Mouse (Mus musculus): ENCODE data around the gene Gm20696. TPM values are rescaled to one million over a fixed set of nuclear protein-coding genes. Genes with fewer than 3 reads are reported as not detected.

Gene Gm20696
- polyA plus RNA-seq, 1 experiment = not detected

GRCm38 (mm10) chr6:99600168-99600793 is 66.3 kb downstream of the Gm20696 start:
- Histone ChIP-seq H3K9me3 (no peaks in the 10 kb centered on the region), H3K36me3 (replicated peaks; ENCODE audit: low read length) (no peaks in the 10 kb centered on the region), H3K27me3 (replicated peaks) (peaks cover 2% of the 10 kb centered on the region), H3K4me1 (peaks cover 16% of the 10 kb centered on the region), H3K4me3 (replicated peaks) (peak overlapping the region; percentile 50)
- TF ChIP-seq FLI1 (IDR thresholded peaks at IDR 0.05; ENCODE audit: low read length) (no peak), GATA1 (IDR thresholded peaks at IDR 0.05; ENCODE audit: borderline replicate concordance, low read length) (no peak)

GRCm38 (mm10) chr6:99599651-99600050 is 66.9 kb downstream of the Gm20696 start:
- no peaks in the 10 kb centered on the region for H3K9me3 ChIP-seq
- peaks cover 2% of the 10 kb centered on the region for H3K27me3 ChIP-seq (replicated peaks)
- TF ChIP-seq FLI1 (IDR thresholded peaks at IDR 0.05; ENCODE audit: low read length) (no peak), GATA1 (IDR thresholded peaks at IDR 0.05; ENCODE audit: borderline replicate concordance, low read length) (no peak)
- no peak overlapping the region for H3K4me3 ChIP-seq (replicated peaks)
- no peaks in the 10 kb centered on the region for H3K36me3 ChIP-seq (replicated peaks; ENCODE audit: low read length)
- peaks cover 16% of the 10 kb centered on the region for H3K4me1 ChIP-seq

GRCm38 (mm10) chr6:99599229-99599628 is 67.4 kb downstream of the Gm20696 start:
- peaks cover 2% of the 10 kb centered on the region for H3K27me3 ChIP-seq (replicated peaks)
- peaks cover 16% of the 10 kb centered on the region for H3K4me1 ChIP-seq
- no peak for TF ChIP-seq GATA1 (IDR thresholded peaks at IDR 0.05; ENCODE audit: borderline replicate concordance, low read length)
- TF ChIP-seq FLI1 (IDR thresholded peaks at IDR 0.05; ENCODE audit: low read length) = no peak
- H3K9me3 ChIP-seq = no peaks in the 10 kb centered on the region
- no peak overlapping the region for H3K4me3 ChIP-seq (replicated peaks)
- no peaks in the 10 kb centered on the region for H3K36me3 ChIP-seq (replicated peaks; ENCODE audit: low read length)

- no peak for TF ChIP-seq GATA1 (IDR thresholded peaks at IDR 0.05; ENCODE audit: borderline replicate concordance, low read length)
- TF ChIP-seq FLI1 (IDR thresholded peaks at IDR 0.05; ENCODE audit: low read length) = no peak
- no peak overlapping the region for H3K4me3 ChIP-seq (replicated peaks)
- 0 out of 2 replicates have a peak, but pooled peaks cover 3% of the 10 kb centered on the region for H3K9me3 ChIP-seq
- peaks cover 4% of the 10 kb centered on the region; the same call in 1 of the 2 replicates for H3K4me1 ChIP-seq
- no peaks in the 10 kb centered on the region for H3K36me3 ChIP-seq (replicated peaks; ENCODE audit: low read length)
- H3K27me3 ChIP-seq (replicated peaks) = peaks cover 3% of the 10 kb centered on the region
Observed at GRCm38 (mm10) chr6:99577040-99577439, 89.6 kb downstream of the Gm20696 start.

GRCm38 (mm10) chr6:99575633-99576032 is 91.0 kb downstream of the Gm20696 start:
- Histone ChIP-seq H3K36me3 (replicated peaks; ENCODE audit: low read length) (no peaks in the 10 kb centered on the region), H3K27me3 (replicated peaks) (no peaks in the 10 kb centered on the region), H3K4me1 (peaks cover 4% of the 10 kb centered on the region; the same call in 1 of the 2 replicates), H3K9me3 (0 out of 2 replicates have a peak, but pooled peaks cover 3% of the 10 kb centered on the region), H3K4me3 (replicated peaks) (no peak overlapping the region)
- TF ChIP-seq FLI1 (IDR thresholded peaks at IDR 0.05; ENCODE audit: low read length) (no peak), GATA1 (IDR thresholded peaks at IDR 0.05; ENCODE audit: borderline replicate concordance, low read length) (no peak)

- 0 out of 2 replicates have a peak, but pooled peaks cover 3% of the 10 kb centered on the region for H3K9me3 ChIP-seq
- H3K36me3 ChIP-seq (replicated peaks; ENCODE audit: low read length) = no peaks in the 10 kb centered on the region
- H3K4me3 ChIP-seq (replicated peaks) = no peak overlapping the region
- TF ChIP-seq FLI1 (IDR thresholded peaks at IDR 0.05; ENCODE audit: low read length) = no peak
- TF ChIP-seq GATA1 (IDR thresholded peaks at IDR 0.05; ENCODE audit: borderline replicate concordance, low read length) = no peak
- H3K4me1 ChIP-seq = peaks cover 4% of the 10 kb centered on the region; the same call in 1 of the 2 replicates
- H3K27me3 ChIP-seq (replicated peaks) = peaks cover 2% of the 10 kb centered on the region
Observed at GRCm38 (mm10) chr6:99573343-99573742, 93.3 kb downstream of the Gm20696 start.

GRCm38 (mm10) chr6:99572071-99572470 is 94.5 kb downstream of the Gm20696 start:
- TF ChIP-seq GATA1 (IDR thresholded peaks at IDR 0.05; ENCODE audit: borderline replicate concordance, low read length) (no peak), FLI1 (IDR thresholded peaks at IDR 0.05; ENCODE audit: low read length) (no peak)
- no peak overlapping the region for H3K4me3 ChIP-seq (replicated peaks)
- H3K4me1 ChIP-seq = peaks cover 3% of the 10 kb centered on the region; the same call in 1 of the 2 replicates
- peaks cover 6% of the 10 kb centered on the region for H3K27me3 ChIP-seq (replicated peaks)
- H3K36me3 ChIP-seq (replicated peaks; ENCODE audit: low read length) = no peaks in the 10 kb centered on the region
- 0 out of 2 replicates have a peak, but pooled peaks cover 3% of the 10 kb centered on the region for H3K9me3 ChIP-seq

GRCm38 (mm10) chr6:99566921-99567320 is 99.7 kb downstream of the Gm20696 start:
- TF ChIP-seq GATA1 (IDR thresholded peaks at IDR 0.05; ENCODE audit: borderline replicate concordance, low read length) (no peak), FLI1 (IDR thresholded peaks at IDR 0.05; ENCODE audit: low read length) (no peak)
- H3K4me3 ChIP-seq (replicated peaks) = no peak overlapping the region
- H3K9me3 ChIP-seq = no peaks in the 10 kb centered on the region
- no peaks in the 10 kb centered on the region for H3K4me1 ChIP-seq
- H3K27me3 ChIP-seq (replicated peaks) = peaks cover 6% of the 10 kb centered on the region
- no peaks in the 10 kb centered on the region for H3K36me3 ChIP-seq (replicated peaks; ENCODE audit: low read length)

GRCm38 (mm10) chr6:99564766-99565165 is 101.8 kb downstream of the Gm20696 start:
- Histone ChIP-seq H3K27me3 (replicated peaks) (peaks cover 6% of the 10 kb centered on the region), H3K4me3 (replicated peaks) (no peak overlapping the region), H3K36me3 (replicated peaks; ENCODE audit: low read length) (no peaks in the 10 kb centered on the region), H3K9me3 (no peaks in the 10 kb centered on the region), H3K4me1 (no peaks in the 10 kb centered on the region)
- TF ChIP-seq FLI1 (IDR thresholded peaks at IDR 0.05; ENCODE audit: low read length) (no peak), GATA1 (IDR thresholded peaks at IDR 0.05; ENCODE audit: borderline replicate concordance, low read length) (no peak)

- no peaks in the 10 kb centered on the region for H3K4me1 ChIP-seq
- TF ChIP-seq FLI1 (IDR thresholded peaks at IDR 0.05; ENCODE audit: low read length) (no peak), GATA1 (IDR thresholded peaks at IDR 0.05; ENCODE audit: borderline replicate concordance, low read length) (no peak)
- H3K36me3 ChIP-seq (replicated peaks; ENCODE audit: low read length) = no peaks in the 10 kb centered on the region
- no peak overlapping the region for H3K4me3 ChIP-seq (replicated peaks)
- peaks cover 12% of the 10 kb centered on the region for H3K9me3 ChIP-seq
- H3K27me3 ChIP-seq (replicated peaks) = peaks cover 4% of the 10 kb centered on the region
Observed at GRCm38 (mm10) chr6:99556950-99557349, 109.6 kb downstream of the Gm20696 start.
